Comparison of ENCODE assay signal across 8 mouse cellular contexts in genomic region chr8:91801241-91801811, GRCm38 (mm10). TPM values are rescaled to one million over a fixed set of nuclear protein-coding genes. Genes with fewer than 3 reads are reported as not detected.
A peak's percentile ranks its signal among the peaks of the same experiment; 100 is the strongest.
DNase-seq lines count a peak whose midpoint lies in the region; ATAC-seq and TF ChIP-seq lines count a peak whose summit lies in the region.

No protein-coding gene starts in this region.

- H3K4me2 ChIP-seq in forebrain, embryonic 13.5 days = peak overlapping the region; percentile 78
- H3K4me2 ChIP-seq in limb, embryonic 14.5 days (replicated peaks; ENCODE audit: low read depth, low read length, severe bottlenecking) = peak overlapping the region; percentile 78
- peak overlapping the region; percentile 82 for H3K4me2 ChIP-seq in midbrain, embryonic 14.5 days (ENCODE audit: low read length)

- no peaks in the 10 kb centered on the region for H3K36me3 ChIP-seq in forebrain, embryonic 13.5 days (ENCODE audit: poor library complexity, severe bottlenecking)
- H3K36me3 ChIP-seq in hindbrain, embryonic 10.5 days = peaks cover 24% of the 10 kb centered on the region
- no peaks in the 10 kb centered on the region for H3K36me3 ChIP-seq in limb, embryonic 14.5 days (ENCODE audit: control insufficient read depth, insufficient read depth, low read length)
- peaks cover 12% of the 10 kb centered on the region for H3K36me3 ChIP-seq in midbrain, embryonic 14.5 days (ENCODE audit: control insufficient read depth, insufficient read depth, low read length)

- peak; percentile 71 for ATAC-seq in forebrain, embryonic 13.5 days
- peak; percentile 45 for ATAC-seq in limb, embryonic 14.5 days (ENCODE audit: low FRiP score, low read depth)
- ATAC-seq in midbrain, embryonic 14.5 days (ENCODE audit: low FRiP score, low TSS enrichment) = peak; percentile 81
- ATAC-seq in frontal cortex, adult (ENCODE audit: low TSS enrichment) = no peak

- no peak for TF ChIP-seq POLR2A in limb, embryonic 14.5 days (IDR thresholded peaks at IDR 0.05; ENCODE audit: borderline replicate concordance, extremely low read depth, insufficient read depth, insufficient read length)

- peak overlapping the region; percentile 69 for H3K4me3 ChIP-seq in brown adipose tissue, adult 24 weeks (ENCODE audit: insufficient read depth, low read depth, low read length)
- H3K4me3 ChIP-seq in forebrain, embryonic 13.5 days = peak overlapping the region; percentile 47
- peak overlapping the region; percentile 92 for H3K4me3 ChIP-seq in hindbrain, embryonic 10.5 days
- peak overlapping the region; percentile 55 for H3K4me3 ChIP-seq in limb, embryonic 14.5 days (replicated peaks; ENCODE audit: low read length)
- H3K4me3 ChIP-seq in midbrain, embryonic 14.5 days (replicated peaks; ENCODE audit: low read depth, low read length) = peak overlapping the region; percentile 76

- peak overlapping the region; percentile 53 for H3K27ac ChIP-seq in brown adipose tissue, adult 24 weeks (replicated peaks; ENCODE audit: low read depth, low read length)
- H3K27ac ChIP-seq in forebrain, embryonic 13.5 days = peak overlapping the region; percentile 40
- H3K27ac ChIP-seq in hindbrain, embryonic 10.5 days = peak overlapping the region; percentile 98
- peak overlapping the region; percentile 71 for H3K27ac ChIP-seq in limb, embryonic 14.5 days (replicated peaks; ENCODE audit: low read depth, low read length)
- peak overlapping the region; percentile 97 for H3K27ac ChIP-seq in midbrain, embryonic 14.5 days (replicated peaks; ENCODE audit: low read depth, low read length)

- WGBS in forebrain, embryonic 13.5 days = under 1% methylated on average over 37 of the region's 57 CpGs
- under 1% methylated on average over 56 of the region's 57 CpGs for WGBS in hindbrain, embryonic 10.5 days
- under 1% methylated on average over 33 of the region's 57 CpGs for whole genome bisulfite sequencing in limb, embryonic 14.5 days
- WGBS in midbrain, embryonic 14.5 days = under 1% methylated on average over 55 of the region's 57 CpGs

- H3K9ac ChIP-seq in forebrain, embryonic 13.5 days = peak overlapping the region; percentile 64
- H3K9ac ChIP-seq in limb, embryonic 14.5 days (ENCODE audit: low read depth, low read length, severe bottlenecking) = peak overlapping the region; percentile 68
- H3K9ac ChIP-seq in midbrain, embryonic 14.5 days (replicated peaks; ENCODE audit: low read length) = peak overlapping the region; percentile 94

- H3K9me3 ChIP-seq in forebrain, embryonic 13.5 days (replicated peaks) = no peaks in the 10 kb centered on the region
- no peaks in the 10 kb centered on the region for H3K9me3 ChIP-seq in hindbrain, embryonic 10.5 days
- no peaks in the 10 kb centered on the region for H3K9me3 ChIP-seq in limb, embryonic 14.5 days (ENCODE audit: control insufficient read depth, low read length)
- no peaks in the 10 kb centered on the region for H3K9me3 ChIP-seq in midbrain, embryonic 14.5 days (ENCODE audit: control insufficient read depth, low read length)

- no peaks in the 10 kb centered on the region; the same call in 1 of the 2 replicates for H3K4me1 ChIP-seq in brown adipose tissue, adult 24 weeks (ENCODE audit: control insufficient read depth, insufficient read depth, insufficient read length, low read length)
- peaks cover 61% of the 10 kb centered on the region for H3K4me1 ChIP-seq in forebrain, embryonic 13.5 days
- peaks cover 86% of the 10 kb centered on the region for H3K4me1 ChIP-seq in hindbrain, embryonic 10.5 days (replicated peaks)
- peaks cover 9% of the 10 kb centered on the region for H3K4me1 ChIP-seq in limb, embryonic 14.5 days (ENCODE audit: control insufficient read depth, insufficient read depth, low read length)
- H3K4me1 ChIP-seq in midbrain, embryonic 14.5 days (ENCODE audit: control insufficient read depth, insufficient read depth, low read length) = peaks cover 55% of the 10 kb centered on the region

- DNase-seq in Muller cell, postnatal 12 days (ENCODE audit: inconsistent ontology term) = peak; percentile 92
- DNase-seq in hindbrain, embryonic 10.5 days (ENCODE audit: low spot score) = peak; percentile 91
- DNase-seq in limb, embryonic 14.5 days (ENCODE audit: low spot score) = peak; percentile 69
- DNase-seq in midbrain, embryonic 14.5 days = peak; percentile 86
- no peak for DNase-seq in thymus, postnatal 14 days

- peaks cover 97% of the 10 kb centered on the region for H3K27me3 ChIP-seq in forebrain, embryonic 13.5 days
- H3K27me3 ChIP-seq in hindbrain, embryonic 10.5 days (ENCODE audit: insufficient read depth, poor library complexity, severe bottlenecking) = peaks cover 85% of the 10 kb centered on the region
- H3K27me3 ChIP-seq in limb, embryonic 14.5 days (ENCODE audit: control insufficient read depth, insufficient read depth, low read length) = peaks cover 92% of the 10 kb centered on the region
- peaks cover 20% of the 10 kb centered on the region for H3K27me3 ChIP-seq in midbrain, embryonic 14.5 days (ENCODE audit: control insufficient read depth, insufficient read depth, low read length)

RNA-seq across cellular contexts. Expression of gene Irx3, which starts 0.5 kb away (rescaled TPM):
- 1.3 and 1.6 TPM in 2 replicates for polyA plus RNA-seq in brown adipose tissue, adult 24 weeks (2012; ENCODE audit: insufficient read depth, insufficient read length, missing spikeins)
- 2.7 and 3.8 TPM in 2 replicates for polyA plus RNA-seq in forebrain, embryonic 13.5 days (2015; fragmentation: Nextera tagmentation; extraction: Ambion mirVana)
- polyA plus RNA-seq in hindbrain, embryonic 10.5 days (2016; fragmentation: Nextera tagmentation; extraction: Ambion mirVana) = 38.1 and 45.2 TPM in 2 replicates
- 28.2 and 33.5 TPM in 2 replicates for polyA plus RNA-seq in limb, embryonic 14.5 days (2012; rRNA removed)
- 15.3 and 17.2 TPM in 2 replicates for polyA plus RNA-seq in limb, embryonic 14.5 days (2014; fragmentation: Nextera tagmentation; extraction: Ambion mirVana)
- polyA plus RNA-seq in midbrain, embryonic 14.5 days (2014; fragmentation: Nextera tagmentation; extraction: Ambion mirVana) = 23.5 and 26.1 TPM in 2 replicates

Comparison
In these comparisons a context has a peak if more than half of its experiments do, and no peak if none do; other contexts are left out.
1. H3K27ac ChIP-seq: peak in every context shown above with its lines; median percentile 98 in hindbrain, embryonic 10.5 days; 97 in midbrain, embryonic 14.5 days; 71 in limb, embryonic 14.5 days; 53 in brown adipose tissue, adult 24 weeks; 40 in forebrain, embryonic 13.5 days.